Comparison of ENCODE assay signal across 11 mouse cellular contexts in genomic region chr1:136128944-136129589, GRCm38 (mm10). TPM values are rescaled to one million over a fixed set of nuclear protein-coding genes. Genes with fewer than 3 reads are reported as not detected.
DNase-seq lines count a peak whose midpoint lies in the region; ATAC-seq and TF ChIP-seq lines count a peak whose summit lies in the region.
"Had no signal": no experiment of that assay in that cellular context is flagged by ENCODE, and none has a peak within 500 bp of the region (broad histone marks: within the 10 kb centered on the region; RNA-seq: fewer than 3 reads in every experiment).

No protein-coding gene starts in this region.

- DNase-seq in hindbrain, embryonic 14.5 days (ENCODE audit: low spot score): no peak
- no peak for DNase-seq in midbrain, embryonic 10.5 days (ENCODE audit: low spot score)
- no peak for DNase-seq in lung, adult 2 months
- DNase-seq in right cerebral cortex, adult 18-20 months: no peak
- DNase-seq: kidney, postnatal 36 days; lung, postnatal 36 days had no signal

- H3K4me2 ChIP-seq in hindbrain, embryonic 13.5 days: no peak overlapping the region
- H3K4me2 ChIP-seq in hindbrain, embryonic 14.5 days (replicated peaks): no peak overlapping the region
- no peak overlapping the region for H3K4me2 ChIP-seq in midbrain, embryonic 15.5 days
- H3K4me2 ChIP-seq: heart, embryonic 15.5 days had no signal

- peaks cover 50% of the 10 kb centered on the region for H3K4me1 ChIP-seq in hindbrain, embryonic 13.5 days (replicated peaks)
- peaks cover 16% of the 10 kb centered on the region for H3K4me1 ChIP-seq in hindbrain, embryonic 14.5 days (replicated peaks; ENCODE audit: control insufficient read depth, insufficient read depth, low read length)
- peaks cover 54% of the 10 kb centered on the region for H3K4me1 ChIP-seq in midbrain, embryonic 10.5 days
- peaks cover 20% of the 10 kb centered on the region for H3K4me1 ChIP-seq in midbrain, embryonic 15.5 days
- peaks cover 29% of the 10 kb centered on the region for H3K4me1 ChIP-seq in embryonic fibroblast, embryonic 13.5 days (ENCODE audit: control insufficient read depth, insufficient read depth, low read length)
- H3K4me1 ChIP-seq in olfactory bulb, adult 2 months (ENCODE audit: control insufficient read depth, insufficient read depth, low read length): peaks cover 40% of the 10 kb centered on the region
- H3K4me1 ChIP-seq in lung, adult 2 months (ENCODE audit: control insufficient read depth, insufficient read depth, low read length): peaks cover 26% of the 10 kb centered on the region

- WGBS in hindbrain, embryonic 13.5 days: 55% methylated on average over 4 of the region's 4 CpGs
- WGBS in hindbrain, embryonic 14.5 days: 72% methylated on average over 4 of the region's 4 CpGs
- 58% methylated on average over 4 of the region's 4 CpGs for WGBS in midbrain, embryonic 10.5 days
- WGBS in midbrain, embryonic 15.5 days: 46% methylated on average over 4 of the region's 4 CpGs
- 54% methylated on average over 4 of the region's 4 CpGs for WGBS in olfactory bulb, adult 2 months
- WGBS in lung, adult 2 months: 58% methylated on average over 4 of the region's 4 CpGs

- 0 out of 2 replicates have a peak overlapping the region, but pooled peaks have one; percentile 8 for H3K27ac ChIP-seq in hindbrain, embryonic 13.5 days
- no peak overlapping the region for H3K27ac ChIP-seq in hindbrain, embryonic 14.5 days
- H3K27ac ChIP-seq in midbrain, embryonic 10.5 days (replicated peaks): peak overlapping the region; percentile 52
- no peak overlapping the region for H3K27ac ChIP-seq in midbrain, embryonic 15.5 days
- H3K27ac ChIP-seq in embryonic fibroblast, embryonic 13.5 days (ENCODE audit: insufficient read depth, low read length): peak overlapping the region; percentile 85
- H3K27ac ChIP-seq in olfactory bulb, adult 2 months (ENCODE audit: insufficient read depth, low read depth, low read length): peak overlapping the region; percentile 35

- H3K9ac ChIP-seq in hindbrain, embryonic 13.5 days: peak overlapping the region; percentile 43; the same call in 1 of the 2 replicates
- H3K9ac ChIP-seq in hindbrain, embryonic 14.5 days: no peak overlapping the region
- H3K9ac ChIP-seq in midbrain, embryonic 15.5 days: no peak overlapping the region
- H3K9ac ChIP-seq: heart, embryonic 15.5 days had no signal

- no peaks in the 10 kb centered on the region for H3K36me3 ChIP-seq in hindbrain, embryonic 13.5 days
- H3K36me3 ChIP-seq in hindbrain, embryonic 14.5 days (replicated peaks; ENCODE audit: control insufficient read depth, insufficient read depth): no peaks in the 10 kb centered on the region
- H3K36me3 ChIP-seq in midbrain, embryonic 10.5 days: no peaks in the 10 kb centered on the region
- no peaks in the 10 kb centered on the region for H3K36me3 ChIP-seq in midbrain, embryonic 15.5 days (replicated peaks)
- H3K36me3 ChIP-seq: heart, embryonic 15.5 days had no signal

- no peak for TF ChIP-seq POLR2A in embryonic fibroblast, embryonic 13.5 days (IDR thresholded peaks at IDR 0.05; ENCODE audit: low read depth, low read length)
- no peak for TF ChIP-seq POLR2A in olfactory bulb, adult 2 months (IDR thresholded peaks at IDR 0.05; ENCODE audit: insufficient read depth, low read depth, low read length)
- TF ChIP-seq POLR2A in lung, adult 2 months (IDR thresholded peaks at IDR 0.05; ENCODE audit: borderline replicate concordance, extremely low read depth, low read depth, low read length): no peak

- H3K27me3 ChIP-seq in hindbrain, embryonic 13.5 days: peaks cover 12% of the 10 kb centered on the region; the same call in 1 of the 2 replicates
- no peaks in the 10 kb centered on the region for H3K27me3 ChIP-seq in hindbrain, embryonic 14.5 days (ENCODE audit: control insufficient read depth, insufficient read depth, low read length)
- peaks cover 45% of the 10 kb centered on the region for H3K27me3 ChIP-seq in midbrain, embryonic 10.5 days (ENCODE audit: low read depth, poor library complexity, severe bottlenecking)
- H3K27me3 ChIP-seq in midbrain, embryonic 15.5 days (replicated peaks): no peaks in the 10 kb centered on the region

- TF ChIP-seq CTCF in embryonic fibroblast, embryonic 13.5 days (IDR thresholded peaks at IDR 0.05; ENCODE audit: borderline replicate concordance, insufficient read depth, low read length): no peak
- no peak for TF ChIP-seq CTCF in olfactory bulb, adult 2 months (IDR thresholded peaks at IDR 0.05; ENCODE audit: insufficient read depth, low read depth, low read length)
- no peak for TF ChIP-seq CTCF in lung, adult 2 months (IDR thresholded peaks at IDR 0.05; ENCODE audit: insufficient read depth, low read length)

- no peak for ATAC-seq in hindbrain, embryonic 13.5 days (ENCODE audit: low FRiP score)
- no peak for ATAC-seq in hindbrain, embryonic 14.5 days (ENCODE audit: low FRiP score)
- no peak for ATAC-seq in midbrain, embryonic 15.5 days (replicated peaks)

- H3K4me3 ChIP-seq in hindbrain, embryonic 13.5 days: no peak overlapping the region
- H3K4me3 ChIP-seq in hindbrain, embryonic 14.5 days (replicated peaks; ENCODE audit: low read length): no peak overlapping the region
- H3K4me3 ChIP-seq in midbrain, embryonic 10.5 days: no peak overlapping the region
- H3K4me3 ChIP-seq in midbrain, embryonic 15.5 days: no peak overlapping the region
- no peak overlapping the region for H3K4me3 ChIP-seq in embryonic fibroblast, embryonic 13.5 days (ENCODE audit: insufficient read depth, low read length)
- no peak overlapping the region for H3K4me3 ChIP-seq in olfactory bulb, adult 2 months (ENCODE audit: insufficient read depth, low read depth, low read length)
- H3K4me3 ChIP-seq in lung, adult 2 months (replicated peaks; ENCODE audit: extremely low read depth, low read depth, low read length): no peak overlapping the region
- H3K4me3 ChIP-seq: heart, embryonic 15.5 days had no signal

- H3K9me3 ChIP-seq in hindbrain, embryonic 13.5 days: no peaks in the 10 kb centered on the region
- H3K9me3 ChIP-seq in hindbrain, embryonic 14.5 days (ENCODE audit: control insufficient read depth, low read length): no peaks in the 10 kb centered on the region
- no peaks in the 10 kb centered on the region for H3K9me3 ChIP-seq in midbrain, embryonic 10.5 days (replicated peaks)
- H3K9me3 ChIP-seq in midbrain, embryonic 15.5 days: no peaks in the 10 kb centered on the region
- H3K9me3 ChIP-seq: heart, embryonic 15.5 days had no signal

RNA-seq across cellular contexts. Expression of gene Kif21b, which starts 2.1 kb away (rescaled TPM):
- polyA plus RNA-seq in hindbrain, embryonic 13.5 days (2015; fragmentation: Nextera tagmentation; extraction: Ambion mirVana): 43.7 and 44.2 TPM in 2 replicates
- polyA plus RNA-seq in hindbrain, embryonic 14.5 days (2014; fragmentation: Nextera tagmentation; extraction: Ambion mirVana): 49.4 and 51.7 TPM in 2 replicates
- polyA plus RNA-seq in midbrain, embryonic 10.5 days (2016; fragmentation: Nextera tagmentation; extraction: Ambion mirVana): 4.9 and 9.5 TPM in 2 replicates
- 58.9 and 62.0 TPM in 2 replicates for polyA plus RNA-seq in midbrain, embryonic 15.5 days (2015; fragmentation: Nextera tagmentation; extraction: Ambion mirVana)
- 14.1 and 19.4 TPM in 2 replicates for polyA plus RNA-seq in embryonic fibroblast, embryonic 13.5 days (2011; ENCODE audit: insufficient read length, low read depth, missing spikeins)
- polyA plus RNA-seq in olfactory bulb, adult 2 months (2012; ENCODE audit: insufficient read depth, insufficient read length, low replicate concordance, missing spikeins): 94.8 and 211 TPM in 2 replicates
- 12.1 and 14.4 TPM in 2 replicates for polyA plus RNA-seq in lung, adult 2 months (2012; rRNA removed)

Comparison
In these comparisons a context has a peak if more than half of its experiments do, and no peak if none do; other contexts are left out.
1. H3K27ac ChIP-seq: peak in hindbrain, embryonic 13.5 days (single experiment), midbrain, embryonic 10.5 days (single experiment), embryonic fibroblast, embryonic 13.5 days (single experiment) and olfactory bulb, adult 2 months (single experiment); none in hindbrain, embryonic 14.5 days (single experiment) and midbrain, embryonic 15.5 days (single experiment).